ENCODE assay signal across 8 mouse cellular contexts in the genomic region with DNA sequence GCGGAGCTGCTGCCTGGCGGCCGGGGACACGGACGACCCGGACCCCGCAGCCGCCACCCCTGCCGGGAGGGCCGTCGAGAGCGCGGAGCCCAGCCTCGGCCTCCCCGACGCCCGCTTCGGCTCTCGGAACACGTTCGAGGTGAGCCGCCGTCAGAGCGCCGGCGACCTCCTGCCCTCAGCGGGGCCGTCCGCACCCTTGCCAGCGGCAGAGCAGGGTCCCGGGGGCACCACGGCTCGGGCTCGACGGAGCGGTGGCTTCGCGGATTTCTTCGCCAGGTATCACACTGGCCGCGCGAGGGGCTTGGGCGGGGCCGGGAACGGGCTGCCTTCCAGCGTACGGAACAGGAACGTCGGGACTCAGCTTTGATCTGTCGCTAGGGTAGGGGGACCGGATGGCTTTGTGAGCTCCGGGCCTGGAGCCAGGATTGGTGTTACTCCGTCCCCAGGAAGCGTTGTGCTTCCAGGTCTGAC. TPM values are rescaled to one million over a fixed set of nuclear protein-coding genes. Genes with fewer than 3 reads are reported as not detected.
A peak's percentile ranks its signal among the peaks of the same experiment; 100 is the strongest.
DNase-seq lines count a peak whose midpoint lies in the region; ATAC-seq and TF ChIP-seq lines count a peak whose summit lies in the region.

No protein-coding gene starts in this region.

- peak; percentile 38; the same call in 1 of the 2 replicates for ATAC-seq in embryonic facial prominence, embryonic 12.5 days (ENCODE audit: insufficient number of reproducible peaks, insufficient read depth, low FRiP score, low TSS enrichment)
- ATAC-seq in limb, embryonic 15.5 days (ENCODE audit: insufficient number of reproducible peaks, low FRiP score, low TSS enrichment, low read depth), result peak; percentile 42
- ATAC-seq in midbrain, embryonic 14.5 days (ENCODE audit: low FRiP score, low TSS enrichment), result peak; percentile 54
- ATAC-seq in stomach, embryonic 14.5 days (ENCODE audit: insufficient number of reproducible peaks, insufficient read depth, low FRiP score, low read depth), result peak; percentile 60

- under 1% methylated on average over 54 of the region's 54 CpGs for WGBS in embryonic facial prominence, embryonic 12.5 days
- 1% methylated on average over 46 of the region's 54 CpGs for WGBS in heart, adult 2 months
- whole genome bisulfite sequencing in limb, embryonic 15.5 days, result under 1% methylated on average over 54 of the region's 54 CpGs
- WGBS in midbrain, embryonic 14.5 days, result 0% methylated on average over 46 of the region's 54 CpGs
- WGBS in stomach, embryonic 14.5 days, result 1% methylated on average over 51 of the region's 54 CpGs

- no peak for TF ChIP-seq CTCF in heart, adult 2 months (IDR thresholded peaks at IDR 0.05)

- TF ChIP-seq POLR2A in heart, adult 2 months (IDR thresholded peaks at IDR 0.05; ENCODE audit: insufficient read depth, low read depth, low read length), result no peak

- intact Hi-C loops in heart, adult 2 months (cut with DNase I), result loop anchor here (5.0 kb wide), 1 partner anchor 80 kb away; no protein-coding TSS in a partner anchor

- H3K4me3 ChIP-seq in embryonic facial prominence, embryonic 12.5 days, result peak overlapping the region; percentile 80
- H3K4me3 ChIP-seq in heart, adult 2 months, result peak overlapping the region; percentile 64
- peak overlapping the region; percentile 86 for H3K4me3 ChIP-seq in limb, embryonic 15.5 days
- peak overlapping the region; percentile 81 for H3K4me3 ChIP-seq in midbrain, embryonic 14.5 days (replicated peaks; ENCODE audit: low read depth, low read length)
- H3K4me3 ChIP-seq in stomach, embryonic 14.5 days (ENCODE audit: low read depth, low read length), result peak overlapping the region; percentile 78

- H3K27me3 ChIP-seq in embryonic facial prominence, embryonic 12.5 days, result no peaks in the 10 kb centered on the region
- no peaks in the 10 kb centered on the region for H3K27me3 ChIP-seq in heart, adult 2 months (ENCODE audit: control insufficient read depth, insufficient read depth, low read length)
- no peaks in the 10 kb centered on the region for H3K27me3 ChIP-seq in limb, embryonic 15.5 days
- H3K27me3 ChIP-seq in midbrain, embryonic 14.5 days (ENCODE audit: control insufficient read depth, insufficient read depth, low read length), result no peaks in the 10 kb centered on the region
- no peaks in the 10 kb centered on the region for H3K27me3 ChIP-seq in stomach, embryonic 14.5 days (ENCODE audit: control insufficient read depth, insufficient read depth, low read length)

- no peak for TF ChIP-seq EP300 in heart, adult 2 months (IDR thresholded peaks at IDR 0.05; ENCODE audit: insufficient read depth, low read depth, low read length)

- H3K9me3 ChIP-seq in embryonic facial prominence, embryonic 12.5 days, result no peaks in the 10 kb centered on the region
- no peaks in the 10 kb centered on the region for H3K9me3 ChIP-seq in limb, embryonic 15.5 days
- H3K9me3 ChIP-seq in midbrain, embryonic 14.5 days (ENCODE audit: control insufficient read depth, low read length), result no peaks in the 10 kb centered on the region
- no peaks in the 10 kb centered on the region for H3K9me3 ChIP-seq in stomach, embryonic 14.5 days (ENCODE audit: control insufficient read depth, low read depth, low read length)

- no peaks in the 10 kb centered on the region for H3K4me1 ChIP-seq in embryonic facial prominence, embryonic 12.5 days
- peaks cover 3% of the 10 kb centered on the region for H3K4me1 ChIP-seq in heart, adult 2 months (ENCODE audit: control insufficient read depth, insufficient read depth, low read length)
- H3K4me1 ChIP-seq in limb, embryonic 15.5 days, result 0 out of 2 replicates have a peak, but pooled peaks cover 11% of the 10 kb centered on the region
- H3K4me1 ChIP-seq in midbrain, embryonic 14.5 days (ENCODE audit: control insufficient read depth, insufficient read depth, low read length), result peaks cover 13% of the 10 kb centered on the region
- H3K4me1 ChIP-seq in stomach, embryonic 14.5 days (ENCODE audit: control insufficient read depth, insufficient read depth, low read length), result no peaks in the 10 kb centered on the region

- peak; percentile 64 for DNase-seq in 416B (ENCODE audit: low read depth)
- peak; percentile 77 for DNase-seq in adrenal gland, postnatal 14 days
- DNase-seq in heart, adult 2 months, result peak; percentile 72 to 75
- DNase-seq in kidney, adult 11 months, result peak; percentile 32
- peak; percentile 76 for DNase-seq in midbrain, embryonic 14.5 days

- H3K79me2 ChIP-seq in heart, adult 2 months (replicated peaks; ENCODE audit: control insufficient read depth, insufficient read depth, low read length), result no peaks in the 10 kb centered on the region; the same call in 1 of the 2 replicates

- H3K36me3 ChIP-seq in embryonic facial prominence, embryonic 12.5 days, result no peaks in the 10 kb centered on the region
- H3K36me3 ChIP-seq in heart, adult 2 months (ENCODE audit: control insufficient read depth, insufficient read depth, low read length), result peaks cover 4% of the 10 kb centered on the region; the same call in 1 of the 2 replicates
- H3K36me3 ChIP-seq in limb, embryonic 15.5 days, result no peaks in the 10 kb centered on the region
- H3K36me3 ChIP-seq in midbrain, embryonic 14.5 days (ENCODE audit: control insufficient read depth, insufficient read depth, low read length), result no peaks in the 10 kb centered on the region
- no peaks in the 10 kb centered on the region for H3K36me3 ChIP-seq in stomach, embryonic 14.5 days (ENCODE audit: control insufficient read depth, insufficient read depth, low read length)

- peak overlapping the region; percentile 52 for H3K4me2 ChIP-seq in embryonic facial prominence, embryonic 12.5 days (replicated peaks)
- H3K4me2 ChIP-seq in limb, embryonic 15.5 days, result peak overlapping the region; percentile 69
- peak overlapping the region; percentile 55 for H3K4me2 ChIP-seq in midbrain, embryonic 14.5 days (ENCODE audit: low read length)
- H3K4me2 ChIP-seq in stomach, embryonic 14.5 days (replicated peaks; ENCODE audit: low read depth, low read length), result peak overlapping the region; percentile 50

- peak overlapping the region; percentile 83 for H3K27ac ChIP-seq in embryonic facial prominence, embryonic 12.5 days
- peak overlapping the region; percentile 93 for H3K27ac ChIP-seq in heart, adult 2 months
- peak overlapping the region; percentile 90 for H3K27ac ChIP-seq in limb, embryonic 15.5 days
- peak overlapping the region; percentile 94 for H3K27ac ChIP-seq in midbrain, embryonic 14.5 days (replicated peaks; ENCODE audit: low read depth, low read length)
- H3K27ac ChIP-seq in stomach, embryonic 14.5 days (ENCODE audit: low read length), result peak overlapping the region; percentile 73; the same call in 1 of the 2 replicates

- H3K9ac ChIP-seq in embryonic facial prominence, embryonic 12.5 days, result peak overlapping the region; percentile 69
- H3K9ac ChIP-seq in heart, adult 2 months (ENCODE audit: low read depth, low read length), result peak overlapping the region; percentile 96
- peak overlapping the region; percentile 78 for H3K9ac ChIP-seq in limb, embryonic 15.5 days
- H3K9ac ChIP-seq in midbrain, embryonic 14.5 days (replicated peaks; ENCODE audit: low read length), result peak overlapping the region; percentile 89
- H3K9ac ChIP-seq in stomach, embryonic 14.5 days (replicated peaks; ENCODE audit: low read depth, low read length), result peak overlapping the region; percentile 77

RNA-seq across cellular contexts. Expression of a gene that starts 0.8 kb away (rescaled TPM):
- total RNA-seq in adrenal gland, postnatal 14 days (2021), result 9.2 and 10.3 TPM in 2 replicates
- 4.6 and 5.0 TPM in 2 replicates for polyA plus RNA-seq in embryonic facial prominence, embryonic 12.5 days (2016; fragmentation: Nextera tagmentation; extraction: Ambion mirVana)
- 1 to 10 TPM; 6.8 to 7.0 TPM for total RNA-seq in heart, adult 2 months (2021)
- polyA plus RNA-seq in heart, adult 2 months (2012; rRNA removed), result 1.5 and 3.1 TPM in 2 replicates
- polyA plus RNA-seq in limb, embryonic 15.5 days (2015; fragmentation: Nextera tagmentation; extraction: Ambion mirVana), result 2.4 and 2.8 TPM in 2 replicates
- 8.4 and 8.5 TPM in 2 replicates for polyA plus RNA-seq in midbrain, embryonic 14.5 days (2014; fragmentation: Nextera tagmentation; extraction: Ambion mirVana)
- polyA plus RNA-seq in stomach, embryonic 14.5 days (2014; fragmentation: Nextera tagmentation; extraction: Ambion mirVana), result 3.0 and 3.5 TPM in 2 replicates

RNA-seq across cellular contexts. Expression of a gene that starts 18.2 kb away (rescaled TPM):
- 16.0 and 17.5 TPM in 2 replicates for total RNA-seq in adrenal gland, postnatal 14 days (2021)
- polyA plus RNA-seq in embryonic facial prominence, embryonic 12.5 days (2016; fragmentation: Nextera tagmentation; extraction: Ambion mirVana), result 9.9 and 10.3 TPM in 2 replicates
- total RNA-seq in heart, adult 2 months (2021), result 1 to 10 TPM; 6.7 to 7.6 TPM
- 1.8 and 2.8 TPM in 2 replicates for polyA plus RNA-seq in heart, adult 2 months (2012; rRNA removed)
- 6.1 TPM in 2 replicates for polyA plus RNA-seq in limb, embryonic 15.5 days (2015; fragmentation: Nextera tagmentation; extraction: Ambion mirVana)
- polyA plus RNA-seq in midbrain, embryonic 14.5 days (2014; fragmentation: Nextera tagmentation; extraction: Ambion mirVana), result 5.5 and 6.3 TPM in 2 replicates
- 9.2 and 9.3 TPM in 2 replicates for polyA plus RNA-seq in stomach, embryonic 14.5 days (2014; fragmentation: Nextera tagmentation; extraction: Ambion mirVana)

Comparison
In these comparisons a context has a peak if more than half of its experiments do, and no peak if none do; other contexts are left out.
1. Peak in every context shown above with its lines: DNase-seq, ATAC-seq, H3K4me3 ChIP-seq and H3K27ac ChIP-seq.